Mouse (Mus musculus) heart, adult 2 months (tissue): ENCODE results near the gene 2700049A03Rik.

Source experiments
- CTCF ChIP-seq: fragments of 200-600 bp; IDR thresholded peaks from 2 replicates; pipeline ENCODE4 v1.8.1; 2022; ENCODE audit warnings: antibody characterized with exemption, mild to moderate bottlenecking, moderate library complexity
- POLR2A ChIP-seq: fragments of 200-500 bp; IDR thresholded peaks from 2 replicates; pipeline ENCODE4 v1.6.1; 2011; ENCODE audit warnings: mild to moderate bottlenecking, low read depth, low read length, control low read depth; ENCODE audit not compliant: insufficient read depth

GRCm38 (mm10) chr12:71184396-71184795, 47.7 kb downstream of the 2700049A03Rik start:
- no peak for TF ChIP-seq CTCF
- TF ChIP-seq POLR2A, result no peak
